Mouse (Mus musculus): ENCODE measurements around the gene Gm42669.

- TF ChIP-seq CTCF (IDR thresholded peaks at IDR 0.05; ENCODE audit: low read depth) (no peak), EP300 (IDR thresholded peaks at IDR 0.05; ENCODE audit: low read depth) (no peak)
Observed at GRCm38 (mm10) chr5:107500741-107501140, 6.7 kb upstream of the Gm42669 start.

All from heart, postnatal 0 days (tissue).